8 mouse cellular contexts compared by ENCODE assay signal in genomic region chr14:50929951-50930350, GRCm38 (mm10). TPM values are rescaled to one million over a fixed set of nuclear protein-coding genes. Genes with fewer than 3 reads are reported as not detected.
DNase-seq lines count a peak whose midpoint lies in the region; ATAC-seq and TF ChIP-seq lines count a peak whose summit lies in the region.

No protein-coding gene starts in this region.

- peak overlapping the region; percentile 100 for H3K9ac ChIP-seq in heart, embryonic 14.5 days (ENCODE audit: low read length)
- peak overlapping the region; percentile 96 for H3K9ac ChIP-seq in liver, postnatal 0 days (replicated peaks)
- peak overlapping the region; percentile 98 for H3K9ac ChIP-seq in stomach, embryonic 16.5 days (ENCODE audit: low read length)

- H3K4me1 ChIP-seq in E14TG2a.4 (replicated peaks; ENCODE audit: low read depth, low read length), result peaks cover 67% of the 10 kb centered on the region
- peaks cover 5 to 18% of the 10 kb centered on the region in 2 experiments; a peak in 3 of 4 replicates for H3K4me1 ChIP-seq in heart, embryonic 14.5 days (ENCODE audit: control insufficient read depth in 2 of 2, insufficient read depth in 2 of 2, low read length in 2 of 2)
- peaks cover 21% of the 10 kb centered on the region for H3K4me1 ChIP-seq in liver, postnatal 0 days (ENCODE audit: insufficient read depth)
- H3K4me1 ChIP-seq in stomach, embryonic 16.5 days (ENCODE audit: control insufficient read depth, insufficient read depth, low read length), result peaks cover 12% of the 10 kb centered on the region

- no peaks in the 10 kb centered on the region for H3K27me3 ChIP-seq in E14TG2a.4 (ENCODE audit: insufficient read depth, low read length)
- no peaks in the 10 kb centered on the region for H3K27me3 ChIP-seq in heart, embryonic 14.5 days (ENCODE audit: control insufficient read depth, insufficient read depth, low read length)
- no peaks in the 10 kb centered on the region for H3K27me3 ChIP-seq in liver, postnatal 0 days (ENCODE audit: insufficient read depth, low read length)
- no peaks in the 10 kb centered on the region for H3K27me3 ChIP-seq in stomach, embryonic 16.5 days (ENCODE audit: control insufficient read depth, insufficient read depth, low read length)

- no peak for DNase-seq in gastrocnemius, adult 2 months
- DNase-seq in gastrocnemius, postnatal 10 days, result no peak
- no peak for DNase-seq in liver, postnatal 0 days

- H3K36me3 ChIP-seq in E14TG2a.4 (ENCODE audit: insufficient read depth, low read length), result peaks cover 53% of the 10 kb centered on the region
- peaks cover 37% of the 10 kb centered on the region for H3K36me3 ChIP-seq in heart, embryonic 14.5 days (ENCODE audit: control insufficient read depth, insufficient read depth, low read length)
- peaks cover 35% of the 10 kb centered on the region for H3K36me3 ChIP-seq in liver, postnatal 0 days (replicated peaks; ENCODE audit: insufficient read depth, low read length)
- peaks cover 19% of the 10 kb centered on the region; the same call in 1 of the 2 replicates for H3K36me3 ChIP-seq in stomach, embryonic 16.5 days (ENCODE audit: control insufficient read depth, insufficient read depth, low read length)

- peak overlapping the region; percentile 98 for H3K27ac ChIP-seq in gastrocnemius, adult 2 months
- peak overlapping the region; percentile 69 to 85; a peak in 3 of 4 replicates for H3K27ac ChIP-seq in heart, embryonic 14.5 days (replicated peaks in 1 of 2; ENCODE audit: control insufficient read depth in 1 of 2, insufficient read depth in 1 of 2, low read depth in 2 of 2, low read length in 2 of 2)
- peak overlapping the region; percentile 99 for H3K27ac ChIP-seq in liver, postnatal 0 days (ENCODE audit: low read depth)
- peak overlapping the region; percentile 96 for H3K27ac ChIP-seq in stomach, embryonic 16.5 days (ENCODE audit: low read length)

- peak overlapping the region; percentile 71 for H3K4me2 ChIP-seq in heart, embryonic 14.5 days (ENCODE audit: low read length)
- peak overlapping the region; percentile 84 for H3K4me2 ChIP-seq in liver, postnatal 0 days (ENCODE audit: low read depth, low read length)
- H3K4me2 ChIP-seq in stomach, embryonic 16.5 days (ENCODE audit: low read depth, low read length), result peak overlapping the region; percentile 83

- peak overlapping the region; percentile 76 for H3K4me3 ChIP-seq in gastrocnemius, adult 2 months
- H3K4me3 ChIP-seq in E14TG2a.4 (replicated peaks; ENCODE audit: low read length), result peak overlapping the region; percentile 97
- H3K4me3 ChIP-seq in heart, embryonic 14.5 days (ENCODE audit: control insufficient read depth in 1 of 2, insufficient read depth in 1 of 2, low read depth in 1 of 2, low read length in 2 of 2), result peak overlapping the region; percentile 86 to 97
- H3K4me3 ChIP-seq in liver, postnatal 0 days (ENCODE audit: low read depth, low read length), result peak overlapping the region; percentile 89
- H3K4me3 ChIP-seq in stomach, embryonic 16.5 days (replicated peaks; ENCODE audit: low read length), result peak overlapping the region; percentile 99

- intact Hi-C loops in gastrocnemius, adult 2 months (cut with DNase I), result loop anchor here (5.0 kb wide), 1 partner anchor 123 kb away; the partner anchor contains the start of genes Ccnb1ip1 and Parp2

- TF ChIP-seq EP300 in liver, postnatal 0 days (IDR thresholded peaks at IDR 0.05; ENCODE audit: low read depth), result no peak

- 15% methylated on average over 10 of the region's 10 CpGs for WGBS in heart, embryonic 14.5 days
- 8% methylated on average over 10 of the region's 10 CpGs for WGBS in liver, postnatal 0 days (ENCODE audit: insufficient replicate concordance)
- WGBS in stomach, embryonic 16.5 days, result 10% methylated on average over 10 of the region's 10 CpGs

- no peak for TF ChIP-seq CTCF in gastrocnemius, adult 2 months (IDR thresholded peaks at IDR 0.05)
- no peak for TF ChIP-seq CTCF in E14TG2a.4 (conservative IDR thresholded peaks at IDR 0.05; ENCODE audit: low read length)
- TF ChIP-seq CTCF in liver, postnatal 0 days (IDR thresholded peaks at IDR 0.05; ENCODE audit: low read depth), result no peak

- no peak for ATAC-seq in heart, embryonic 14.5 days (ENCODE audit: insufficient number of reproducible peaks, insufficient read depth, low FRiP score, low read depth)
- ATAC-seq in liver, postnatal 0 days, result no peak
- ATAC-seq in stomach, embryonic 16.5 days (ENCODE audit: insufficient read depth, low FRiP score), result no peak
- no peak for ATAC-seq in megakaryocyte progenitor cell, adult 5-6 weeks (replicated peaks; ENCODE audit: poor library complexity)
- ATAC-seq in activated CD4-positive, CD25-positive, alpha-beta regulatory T cell, adult 4 months, result no peak

- no peaks in the 10 kb centered on the region for H3K9me3 ChIP-seq in E14TG2a.4 (ENCODE audit: low read length)
- no peaks in the 10 kb centered on the region for H3K9me3 ChIP-seq in heart, embryonic 14.5 days (ENCODE audit: control insufficient read depth, low read length)
- no peaks in the 10 kb centered on the region for H3K9me3 ChIP-seq in liver, postnatal 0 days (ENCODE audit: low read length)
- no peaks in the 10 kb centered on the region for H3K9me3 ChIP-seq in stomach, embryonic 16.5 days (replicated peaks; ENCODE audit: control insufficient read depth, low read length)

RNA-seq across cellular contexts. Expression of gene Pip4p1, which starts 0.7 kb away (rescaled TPM):
- 10 to 100 TPM; 16.2 to 16.6 TPM for total RNA-seq in gastrocnemius, adult 2 months (2021)
- 10 to 100 TPM; 16.4 to 20.3 TPM for total RNA-seq in gastrocnemius, postnatal 10 days (2021)
- 24.0 and 35.1 TPM in 2 replicates for polyA plus RNA-seq in heart, embryonic 14.5 days (2014; fragmentation: Nextera tagmentation; extraction: Ambion mirVana)
- 23.6 and 24.2 TPM in 2 replicates for polyA plus RNA-seq in liver, postnatal 0 days (2015; fragmentation: Nextera tagmentation; extraction: Ambion mirVana)
- 45.2 and 47.6 TPM in 2 replicates for polyA plus RNA-seq in stomach, embryonic 16.5 days (2015; fragmentation: Nextera tagmentation; extraction: Ambion mirVana)
- total RNA-seq in megakaryocyte progenitor cell, adult 5-6 weeks (2015), result 47.0 and 58.0 TPM in 2 replicates
- total RNA-seq in megakaryocyte progenitor cell, adult 5-6 weeks (2017), result 10.4 and 17.9 TPM in 2 replicates
- polyA plus RNA-seq in activated CD4-positive, CD25-positive, alpha-beta regulatory T cell, adult 4 months (2017; shearing (Covaris generic)), result 1 to 10 TPM; 3.6 to 4.1 TPM

RNA-seq across cellular contexts. Expression of gene Pnp, which starts 0.9 kb away (rescaled TPM):
- total RNA-seq in gastrocnemius, adult 2 months (2021), result 1 to 10 TPM; 3.6 to 5.9 TPM
- 1 to 10 TPM; 6.1 to 7.8 TPM for total RNA-seq in gastrocnemius, postnatal 10 days (2021)
- 30.5 and 32.2 TPM in 2 replicates for polyA plus RNA-seq in heart, embryonic 14.5 days (2014; fragmentation: Nextera tagmentation; extraction: Ambion mirVana)
- polyA plus RNA-seq in liver, postnatal 0 days (2015; fragmentation: Nextera tagmentation; extraction: Ambion mirVana), result 66.4 and 70.4 TPM in 2 replicates
- polyA plus RNA-seq in stomach, embryonic 16.5 days (2015; fragmentation: Nextera tagmentation; extraction: Ambion mirVana), result 74.9 and 75.2 TPM in 2 replicates
- 388 TPM in 2 replicates for total RNA-seq in megakaryocyte progenitor cell, adult 5-6 weeks (2015)
- total RNA-seq in megakaryocyte progenitor cell, adult 5-6 weeks (2017), result 201 and 203 TPM in 2 replicates
- polyA plus RNA-seq in activated CD4-positive, CD25-positive, alpha-beta regulatory T cell, adult 4 months (2017; shearing (Covaris generic)), result 10 to 100 TPM; 61.0 to 76.3 TPM

RNA-seq across cellular contexts. Expression of gene Apex1, which starts 5.2 kb away (rescaled TPM):
- 10 to 100 TPM; 28.0 to 28.1 TPM for total RNA-seq in gastrocnemius, adult 2 months (2021)
- total RNA-seq in gastrocnemius, postnatal 10 days (2021), result 10 to 100 TPM; 42.7 to 46.1 TPM
- 127 and 132 TPM in 2 replicates for polyA plus RNA-seq in heart, embryonic 14.5 days (2014; fragmentation: Nextera tagmentation; extraction: Ambion mirVana)
- polyA plus RNA-seq in liver, postnatal 0 days (2015; fragmentation: Nextera tagmentation; extraction: Ambion mirVana), result 58.0 and 60.1 TPM in 2 replicates
- 149 and 166 TPM in 2 replicates for polyA plus RNA-seq in stomach, embryonic 16.5 days (2015; fragmentation: Nextera tagmentation; extraction: Ambion mirVana)
- 246 and 285 TPM in 2 replicates for total RNA-seq in megakaryocyte progenitor cell, adult 5-6 weeks (2015)
- 189 and 223 TPM in 2 replicates for total RNA-seq in megakaryocyte progenitor cell, adult 5-6 weeks (2017)
- 100 to 1,000 TPM in 1 of 2 experiments, 10 to 100 TPM in 1; 72.8 to 108 TPM for polyA plus RNA-seq in activated CD4-positive, CD25-positive, alpha-beta regulatory T cell, adult 4 months (2017; shearing (Covaris generic))

RNA-seq across cellular contexts. Expression of gene Osgep, which starts 5.3 kb away (rescaled TPM):
- 10 to 100 TPM; 45.3 to 63.1 TPM for total RNA-seq in gastrocnemius, adult 2 months (2021)
- total RNA-seq in gastrocnemius, postnatal 10 days (2021), result 10 to 100 TPM; 45.2 to 48.4 TPM
- 118 and 134 TPM in 2 replicates for polyA plus RNA-seq in heart, embryonic 14.5 days (2014; fragmentation: Nextera tagmentation; extraction: Ambion mirVana)
- 38.5 and 39.5 TPM in 2 replicates for polyA plus RNA-seq in liver, postnatal 0 days (2015; fragmentation: Nextera tagmentation; extraction: Ambion mirVana)
- polyA plus RNA-seq in stomach, embryonic 16.5 days (2015; fragmentation: Nextera tagmentation; extraction: Ambion mirVana), result 130 and 140 TPM in 2 replicates
- total RNA-seq in megakaryocyte progenitor cell, adult 5-6 weeks (2015), result 116 and 117 TPM in 2 replicates
- 117 and 125 TPM in 2 replicates for total RNA-seq in megakaryocyte progenitor cell, adult 5-6 weeks (2017)
- polyA plus RNA-seq in activated CD4-positive, CD25-positive, alpha-beta regulatory T cell, adult 4 months (2017; shearing (Covaris generic)), result 100 to 1,000 TPM in 1 of 2 experiments, 10 to 100 TPM in 1; 73.9 to 108 TPM

RNA-seq across cellular contexts. Expression of gene Gm49342, which starts 14.4 kb away (rescaled TPM):
- total RNA-seq in gastrocnemius, adult 2 months (2021), result 1 to 10 TPM; 2.9 to 7.8 TPM
- 1 to 10 TPM; 5.8 to 6.7 TPM for total RNA-seq in gastrocnemius, postnatal 10 days (2021)
- polyA plus RNA-seq in heart, embryonic 14.5 days (2014; fragmentation: Nextera tagmentation; extraction: Ambion mirVana), result not detected in 2 replicates
- polyA plus RNA-seq in liver, postnatal 0 days (2015; fragmentation: Nextera tagmentation; extraction: Ambion mirVana), result not detected in 2 replicates
- polyA plus RNA-seq in stomach, embryonic 16.5 days (2015; fragmentation: Nextera tagmentation; extraction: Ambion mirVana), result not detected in 2 replicates
- 24.4 TPM in 1 of 2 replicates, not detected in the other for total RNA-seq in megakaryocyte progenitor cell, adult 5-6 weeks (2015)
- 144 and 168 TPM in 2 replicates for total RNA-seq in megakaryocyte progenitor cell, adult 5-6 weeks (2017)
- 1 to 10 TPM in 1 of 2 experiments, not detected in 1; 9.9 TPM for polyA plus RNA-seq in activated CD4-positive, CD25-positive, alpha-beta regulatory T cell, adult 4 months (2017; shearing (Covaris generic))
